Mouse (Mus musculus): ENCODE results near the gene Hsd3b7.

GRCm38 (mm10) chr7:127824176-127824871, 23.9 kb downstream of the Hsd3b7 start, which contains the start of the genes Stx4a and Stx1b:
- TF ChIP-seq CTCF (IDR thresholded peaks at IDR 0.05; ENCODE audit: borderline replicate concordance, control insufficient read depth, extremely low read depth, insufficient read depth, low read length, poor library complexity) (no peak), POLR2A (IDR thresholded peaks at IDR 0.05; ENCODE audit: control insufficient read depth, extremely low read depth, insufficient read depth, low read length, poor library complexity) (no peak)
